Mouse (Mus musculus) heart, embryonic 16.5 days (tissue): ENCODE data around the gene Dgcr2. TPM values are rescaled to one million over a fixed set of nuclear protein-coding genes. Genes with fewer than 3 reads are reported as not detected.
A peak's percentile ranks its signal among the peaks of the same experiment; 100 is the strongest.

Experiments
- ATAC-seq: fragments of 200-750 bp; cut with Nextera tagmentation; replicated peaks from 2 replicates; pipeline ENCODE4 v1.8.0; 2017; ENCODE audit warnings: moderate number of reproducible peaks; ENCODE audit not compliant: insufficient read depth, low FRiP score; ENCODE audit errors: extremely low read depth
- H3K27ac ChIP-seq: fragments of 300-500 bp; sonication (generic); 2 replicates; pipeline ENCODE4 v1.5.1; 2014; ENCODE audit warnings: mild to moderate bottlenecking, low read length, control low read depth, moderate library complexity
- H3K27me3 ChIP-seq: fragments of 300-500 bp; sonication (generic); 2 replicates; pipeline ENCODE4 v1.6.1; 2014; ENCODE audit warnings: low read length, mixed read lengths; ENCODE audit not compliant: control insufficient read depth, insufficient read depth
- H3K36me3 ChIP-seq: fragments of 300-500 bp; sonication (generic); 2 replicates; pipeline ENCODE4 v1.6.1; 2014; ENCODE audit not compliant: control insufficient read depth, insufficient read depth
- H3K4me1 ChIP-seq: fragments of 300-500 bp; sonication (generic); 2 replicates; pipeline ENCODE4 v1.6.1; 2014; ENCODE audit warnings: low read length, mixed read lengths; ENCODE audit not compliant: control insufficient read depth, insufficient read depth
- H3K4me2 ChIP-seq: fragments of 300-500 bp; sonication (generic); 2 replicates; pipeline ENCODE4 v1.6.1; 2014; ENCODE audit warnings: low read depth, mild to moderate bottlenecking, control low read depth, low read length
- H3K4me3 ChIP-seq: fragments of 300-500 bp; sonication (generic); 2 replicates; pipeline ENCODE4 v1.5.1; 2014; ENCODE audit warnings: mild to moderate bottlenecking, control low read depth, low read length
- H3K9ac ChIP-seq: fragments of 300-500 bp; sonication (generic); 2 replicates; pipeline ENCODE4 v1.6.1; 2014; ENCODE audit warnings: low read length, control low read depth
- H3K9me3 ChIP-seq: fragments of 300-500 bp; sonication (generic); replicated peaks from 2 replicates; pipeline ENCODE4 v1.6.1; 2016; ENCODE audit warnings: low read length; ENCODE audit not compliant: control insufficient read depth
- WGBS: fragments of 180-500 bp; shearing (Covaris S2); extraction: QIAGEN DNeasy Blood & Tissue Kit; methylation state at CpG from one replicate; pipeline ENCODE4 v1.1.7; 2014; 5-methylcytosine and 5-hydroxymethylcytosine counted together
- polyA plus RNA-seq: library from polyadenylated mRNA; unstranded; fragments of >200 nt; fragmentation: Nextera tagmentation; extraction: Ambion mirVana; gene quantifications from 2 replicates; pipeline ENCODE4 v1.2.1, GENCODE M21; 2015

Gene Dgcr2
- polyA plus RNA-seq, 1 experiment from 2014 or later, result 46.9 TPM

DNA sequence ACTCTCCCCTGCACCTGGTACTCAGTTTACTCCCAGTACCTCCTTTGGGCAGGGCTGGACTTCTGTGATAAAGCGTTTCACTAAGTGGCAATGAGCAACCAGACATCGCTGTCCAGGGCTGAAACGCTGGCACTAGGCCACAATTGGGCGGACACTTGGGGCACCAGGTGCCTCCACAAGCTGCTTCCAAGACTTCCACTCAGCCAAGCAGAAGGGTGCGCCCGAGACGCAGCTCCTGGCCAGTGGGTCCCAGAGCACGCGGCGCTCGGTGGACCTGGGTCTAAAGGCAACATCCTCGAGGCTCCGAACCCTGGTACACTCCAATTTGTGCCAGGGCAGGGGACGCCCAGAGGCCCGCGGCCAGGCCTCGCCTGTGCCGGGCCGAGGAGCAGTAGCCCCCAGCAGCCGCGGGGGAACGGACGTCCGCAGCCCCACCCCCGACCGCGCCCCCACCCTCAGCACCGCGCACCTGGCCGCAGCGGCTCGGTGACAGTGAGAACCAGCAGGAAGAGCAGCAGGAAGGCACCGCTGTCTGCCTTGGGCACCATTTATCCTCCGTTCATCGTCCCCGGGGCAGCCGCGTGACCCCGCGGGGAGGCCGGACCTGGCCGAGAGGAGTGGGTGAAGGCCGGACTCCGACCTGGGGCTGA lies 7.3 kb downstream of the Dgcr2 start:
- Histone ChIP-seq H3K27me3 (no peaks in the 10 kb centered on the region), H3K4me3 (peak overlapping the region; percentile 94), H3K9ac (peak overlapping the region; percentile 98), H3K4me1 (peaks cover 26% of the 10 kb centered on the region), H3K9me3 (no peaks in the 10 kb centered on the region), H3K27ac (peak overlapping the region; percentile 98), H3K36me3 (no peaks in the 10 kb centered on the region), H3K4me2 (peak overlapping the region; percentile 90)
- peak; percentile 44 for ATAC-seq
- under 1% methylated on average over 40 of the region's 44 CpGs for WGBS

DNA sequence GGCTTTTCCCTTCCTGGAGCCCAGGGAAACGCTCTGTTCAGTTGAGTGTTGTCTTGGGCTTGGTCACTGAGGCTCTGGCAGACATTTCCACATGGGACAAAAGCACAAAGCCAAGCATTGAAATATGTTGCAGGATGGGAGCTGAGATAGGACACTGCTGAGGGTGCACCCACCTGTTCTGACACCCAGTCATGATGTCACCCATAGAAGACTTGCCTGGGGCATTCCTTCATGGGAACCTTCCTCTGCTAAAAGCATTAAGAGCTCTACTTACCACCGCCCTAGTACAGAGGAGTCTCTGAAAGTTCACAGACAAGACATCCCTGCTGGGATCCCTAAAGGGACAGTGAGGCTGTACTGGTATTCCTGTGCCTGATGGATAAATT lies 8.0 kb downstream of the Dgcr2 start:
- ATAC-seq, result no peak
- Histone ChIP-seq H3K36me3 (no peaks in the 10 kb centered on the region), H3K27me3 (no peaks in the 10 kb centered on the region), H3K27ac (no peak overlapping the region), H3K4me3 (peak overlapping the region; percentile 94), H3K4me2 (peak overlapping the region; percentile 90), H3K9me3 (no peaks in the 10 kb centered on the region), H3K9ac (peak overlapping the region; percentile 98), H3K4me1 (peaks cover 26% of the 10 kb centered on the region)
- 54% methylated on average over 2 of the region's 2 CpGs for WGBS

DNA sequence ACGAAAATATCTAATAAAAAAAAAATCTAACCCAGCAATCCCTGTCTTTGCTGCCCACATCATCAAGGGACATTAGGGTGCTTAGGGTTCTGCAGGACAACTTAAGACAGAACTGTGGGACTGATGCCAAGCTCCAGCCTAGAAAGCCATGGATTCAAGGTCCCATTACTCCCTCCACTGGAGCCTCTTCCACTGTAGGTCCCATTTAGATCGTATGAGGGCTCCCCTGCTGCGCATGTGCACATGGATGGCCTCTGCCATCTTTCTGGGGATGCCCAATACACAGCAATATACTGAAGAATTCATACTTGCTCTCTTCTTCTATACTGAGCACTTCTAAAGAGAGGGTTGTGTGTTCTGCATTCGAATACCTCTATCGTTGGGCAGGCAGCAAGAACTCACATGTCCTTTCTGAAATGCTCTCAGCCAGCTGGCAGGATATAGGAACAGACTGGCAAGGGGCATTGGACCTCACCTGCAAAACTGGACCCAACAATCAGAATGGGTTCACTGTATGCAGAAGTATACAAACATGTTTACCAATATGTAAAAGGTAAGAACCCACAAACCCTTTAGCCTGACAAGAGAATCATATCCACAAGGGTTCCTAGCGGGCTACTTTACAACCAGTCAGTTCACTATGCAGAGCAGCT lies 8.5 kb downstream of the Dgcr2 start:
- Histone ChIP-seq H3K36me3 (no peaks in the 10 kb centered on the region), H3K27me3 (no peaks in the 10 kb centered on the region), H3K4me2 (peak overlapping the region; percentile 90), H3K27ac (no peak overlapping the region), H3K4me3 (peak overlapping the region; percentile 94), H3K9ac (peak overlapping the region; percentile 98; the same call in 1 of the 2 replicates), H3K9me3 (no peaks in the 10 kb centered on the region), H3K4me1 (peaks cover 26% of the 10 kb centered on the region)
- 81% methylated on average over 6 of the region's 6 CpGs for WGBS
- ATAC-seq, result no peak

DNA sequence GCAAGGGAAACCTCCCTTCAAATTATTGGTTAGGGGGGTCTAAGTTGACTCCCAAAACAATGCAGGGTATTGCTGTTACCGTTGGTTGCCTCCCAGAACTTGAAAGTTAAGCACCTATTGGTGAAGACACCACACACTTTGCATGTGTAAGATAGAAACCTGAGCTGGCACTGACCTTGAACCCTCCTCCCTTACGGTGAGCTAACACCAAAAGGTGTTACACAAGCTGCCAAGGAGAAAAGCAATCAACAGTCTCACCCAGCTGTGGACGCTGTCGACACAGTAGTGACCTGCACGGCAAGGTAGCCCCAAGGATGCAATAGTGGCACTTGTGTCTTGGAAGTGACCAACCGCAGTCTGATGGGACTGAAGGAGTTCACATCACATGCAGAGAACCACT lies 14.2 kb downstream of the Dgcr2 start:
- Histone ChIP-seq H3K9ac (no peak overlapping the region), H3K27me3 (no peaks in the 10 kb centered on the region), H3K27ac (no peak overlapping the region), H3K4me1 (peaks cover 7% of the 10 kb centered on the region), H3K9me3 (no peaks in the 10 kb centered on the region), H3K4me2 (no peak overlapping the region), H3K4me3 (no peak overlapping the region), H3K36me3 (no peaks in the 10 kb centered on the region)
- 62% methylated on average over 6 of the region's 6 CpGs for WGBS
- ATAC-seq, result no peak

DNA sequence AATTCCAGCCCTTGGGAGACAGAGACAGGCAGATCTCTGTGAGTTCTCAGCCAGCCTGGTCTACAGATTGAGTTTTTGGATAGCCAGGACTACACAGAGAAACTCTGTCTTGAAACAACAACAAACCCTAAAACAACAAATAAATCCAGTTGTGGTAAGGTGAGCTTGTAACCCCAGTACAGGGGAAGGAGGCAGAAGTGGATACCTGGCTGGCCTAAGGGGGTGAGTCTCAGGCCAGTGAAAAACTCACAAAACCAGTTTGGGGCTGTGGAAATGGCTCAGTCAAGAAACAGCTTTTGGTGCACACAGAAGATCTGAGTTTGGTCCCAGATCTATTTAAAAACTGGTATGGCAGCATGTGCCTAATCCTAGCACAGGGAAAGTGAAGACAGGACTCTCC lies 16.2 kb downstream of the Dgcr2 start:
- no peaks in the 10 kb centered on the region for H3K36me3 ChIP-seq
- no peak overlapping the region for H3K9ac ChIP-seq
- no peaks in the 10 kb centered on the region for H3K27me3 ChIP-seq
- no peak overlapping the region for H3K27ac ChIP-seq
- H3K4me1 ChIP-seq, result peaks cover 7% of the 10 kb centered on the region
- no peak for ATAC-seq
- no peak overlapping the region for H3K4me2 ChIP-seq
- H3K9me3 ChIP-seq, result no peaks in the 10 kb centered on the region
- H3K4me3 ChIP-seq, result no peak overlapping the region

DNA sequence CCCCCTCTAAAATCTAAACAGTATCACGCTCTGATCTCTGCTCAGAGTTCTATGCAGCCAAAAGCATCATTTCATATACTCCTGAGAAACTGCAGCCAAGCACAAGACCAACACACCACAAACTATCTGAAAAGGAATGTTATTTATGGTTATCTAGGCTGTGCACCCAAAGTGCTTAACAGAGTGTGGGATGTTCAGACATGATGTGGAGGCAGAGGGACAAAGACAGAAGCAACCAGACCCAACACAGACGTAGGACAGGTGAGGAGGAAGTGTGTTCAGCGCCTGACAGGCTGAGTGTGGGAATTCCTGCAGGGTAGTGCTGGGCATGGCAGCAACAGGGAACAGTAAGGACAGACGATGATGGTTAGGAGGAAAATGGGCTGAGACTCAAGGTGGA lies 18.8 kb downstream of the Dgcr2 start:
- no peak for ATAC-seq
- Histone ChIP-seq H3K9me3 (no peaks in the 10 kb centered on the region), H3K27me3 (no peaks in the 10 kb centered on the region), H3K36me3 (no peaks in the 10 kb centered on the region), H3K4me1 (peaks cover 10% of the 10 kb centered on the region), H3K4me3 (no peak overlapping the region), H3K4me2 (no peak overlapping the region), H3K9ac (no peak overlapping the region), H3K27ac (no peak overlapping the region)
- 82% methylated on average over 4 of the region's 4 CpGs for WGBS

DNA sequence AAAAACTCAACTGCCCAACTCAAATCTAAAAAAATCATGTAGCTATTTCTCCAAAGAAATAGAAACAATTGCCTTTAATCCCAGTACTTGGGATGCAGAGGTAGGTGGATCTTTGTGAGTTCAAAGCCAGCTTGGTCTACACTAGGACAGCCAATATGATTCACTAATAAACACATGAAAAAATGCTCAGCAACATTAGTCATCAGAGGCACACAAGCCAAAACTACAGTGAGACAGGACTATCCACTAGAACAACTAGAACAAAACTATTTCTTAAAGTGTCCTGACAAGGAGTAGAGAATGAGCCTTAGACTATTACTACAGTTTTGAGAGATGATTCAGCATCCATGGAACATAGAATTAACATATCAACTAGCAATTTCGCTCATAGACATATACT lies 22.3 kb downstream of the Dgcr2 start:
- Histone ChIP-seq H3K9ac (no peak overlapping the region), H3K4me3 (no peak overlapping the region), H3K27me3 (no peaks in the 10 kb centered on the region), H3K4me2 (no peak overlapping the region), H3K4me1 (peaks cover 18% of the 10 kb centered on the region), H3K27ac (no peak overlapping the region), H3K36me3 (no peaks in the 10 kb centered on the region), H3K9me3 (no peaks in the 10 kb centered on the region)
- no peak for ATAC-seq
- 100% methylated on average over 1 of the region's 1 CpGs for WGBS

DNA sequence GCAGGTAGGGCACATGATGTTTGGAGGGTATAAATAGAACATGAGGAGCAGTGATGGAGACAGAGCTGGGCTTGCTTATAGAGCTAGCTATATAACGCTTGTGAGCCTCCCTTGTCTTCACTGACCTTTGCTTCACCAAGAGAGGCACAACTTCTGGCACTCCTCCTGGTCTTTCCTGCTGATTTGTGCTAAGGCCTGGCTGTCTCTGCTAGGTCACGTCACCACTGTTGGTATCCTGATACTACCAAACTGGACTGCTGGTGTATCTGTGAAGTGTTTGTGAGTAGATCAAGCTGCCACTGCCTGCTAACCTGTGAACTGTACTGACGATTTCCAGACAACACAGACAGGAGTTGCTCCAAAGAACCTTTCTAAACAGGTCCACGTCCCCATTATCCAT lies 23.2 kb downstream of the Dgcr2 start:
- 0 out of 2 replicates have a peak, but pooled peaks cover 3% of the 10 kb centered on the region for H3K36me3 ChIP-seq
- H3K27ac ChIP-seq, result peak overlapping the region; percentile 70
- ATAC-seq, result peak; percentile 76
- peaks cover 18% of the 10 kb centered on the region for H3K4me1 ChIP-seq
- no peak overlapping the region for H3K4me2 ChIP-seq
- no peak overlapping the region for H3K4me3 ChIP-seq
- 32% methylated on average over 4 of the region's 4 CpGs for WGBS
- no peaks in the 10 kb centered on the region for H3K27me3 ChIP-seq
- H3K9ac ChIP-seq, result no peak overlapping the region
- no peaks in the 10 kb centered on the region for H3K9me3 ChIP-seq

DNA sequence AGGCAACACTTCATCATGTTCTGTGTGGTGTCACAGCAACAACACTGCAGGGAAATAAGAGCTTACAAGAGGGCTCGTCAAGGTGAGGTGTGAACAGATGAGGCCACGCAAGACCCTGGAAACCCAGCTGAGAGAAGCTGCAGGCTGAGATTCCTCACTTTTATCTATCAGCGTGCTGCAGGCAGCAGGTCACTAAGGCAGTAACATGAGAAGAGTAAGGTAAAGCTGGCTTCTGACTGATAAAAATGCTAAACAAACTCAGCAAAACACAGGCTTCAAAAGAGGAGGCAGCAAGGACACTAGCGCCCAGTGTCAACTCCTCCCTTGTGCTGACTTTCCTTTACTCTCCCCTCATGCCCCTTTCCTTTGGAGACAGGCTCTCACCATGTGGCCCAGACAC lies 25.4 kb downstream of the Dgcr2 start:
- Histone ChIP-seq H3K9me3 (no peaks in the 10 kb centered on the region), H3K4me3 (no peak overlapping the region), H3K36me3 (0 out of 2 replicates have a peak, but pooled peaks cover 3% of the 10 kb centered on the region), H3K4me2 (no peak overlapping the region), H3K27me3 (no peaks in the 10 kb centered on the region), H3K27ac (no peak overlapping the region; the same call in 1 of the 2 replicates), H3K4me1 (peaks cover 18% of the 10 kb centered on the region), H3K9ac (no peak overlapping the region)
- 32% methylated on average over 4 of the region's 4 CpGs for WGBS
- no peak for ATAC-seq
